Mouse (Mus musculus) neural tube, embryonic 11.5 days (tissue): ENCODE measurements around the gene Tns1. TPM values are rescaled to one million over a fixed set of nuclear protein-coding genes. Genes with fewer than 3 reads are reported as not detected.

Experiments
- ATAC-seq: fragments of 200-750 bp; cut with Nextera tagmentation; 2 replicates; pipeline ENCODE4 v1.8.0; 2017; ENCODE audit warnings: moderate number of reproducible peaks, mild to moderate bottlenecking, moderate TSS enrichment, moderate library complexity; ENCODE audit not compliant: insufficient read depth, low FRiP score, low TSS enrichment
- DNase-seq: peaks from one replicate; pipeline ENCODE4 v3.0.0-alpha.2; 2015; ENCODE audit warnings: low spot score
- H3K27ac ChIP-seq: fragments of 300-500 bp; sonication (generic); 2 replicates; pipeline ENCODE4 v1.5.1; 2014; ENCODE audit warnings: low read depth, mild to moderate bottlenecking, low read length
- H3K27me3 ChIP-seq: fragments of 300-500 bp; sonication (generic); 2 replicates; pipeline ENCODE4 v1.6.1; 2014; ENCODE audit warnings: mild to moderate bottlenecking, low read length, mixed read lengths; ENCODE audit not compliant: control insufficient read depth, insufficient read depth
- H3K36me3 ChIP-seq: fragments of 300-500 bp; sonication (generic); 2 replicates; pipeline ENCODE4 v1.6.1; 2014; ENCODE audit warnings: mild to moderate bottlenecking, low read length, moderate library complexity, mixed read lengths; ENCODE audit not compliant: control insufficient read depth, insufficient read depth
- H3K4me1 ChIP-seq: fragments of 300-500 bp; sonication (generic); 2 replicates; pipeline ENCODE4 v1.6.1; 2014; ENCODE audit warnings: low read length, mixed read lengths; ENCODE audit not compliant: control insufficient read depth, insufficient read depth
- H3K4me2 ChIP-seq: fragments of 300-500 bp; sonication (generic); 2 replicates; pipeline ENCODE4 v1.6.1; 2014; ENCODE audit warnings: low read depth, mild to moderate bottlenecking, moderate library complexity
- H3K4me3 ChIP-seq: fragments of 300-500 bp; sonication (generic); 2 replicates; pipeline ENCODE4 v1.5.1; 2014; ENCODE audit warnings: low read depth, low read length
- H3K9ac ChIP-seq: fragments of 300-500 bp; sonication (generic); 2 replicates; pipeline ENCODE4 v1.6.1; 2014; ENCODE audit warnings: mild to moderate bottlenecking, low read length
- H3K9me3 ChIP-seq: fragments of 300-500 bp; sonication (generic); 2 replicates; pipeline ENCODE4 v1.6.1; 2016; ENCODE audit warnings: low read length; ENCODE audit not compliant: control insufficient read depth
- WGBS: fragments of 180-500 bp; shearing (Covaris S2); extraction: QIAGEN DNeasy Blood & Tissue Kit; methylation state at CpG from one replicate; pipeline ENCODE4 v1.1.7; 2014; 5-methylcytosine and 5-hydroxymethylcytosine counted together
- polyA plus RNA-seq: library from polyadenylated mRNA; unstranded; fragments of >200 nt; fragmentation: Nextera tagmentation; extraction: Ambion mirVana; gene quantifications from 2 replicates; pipeline ENCODE4 v1.2.1, GENCODE M21; 2014

Tns1 gene
- polyA plus RNA-seq, 1 experiment from 2014 or later = 17.9 TPM

DNA sequence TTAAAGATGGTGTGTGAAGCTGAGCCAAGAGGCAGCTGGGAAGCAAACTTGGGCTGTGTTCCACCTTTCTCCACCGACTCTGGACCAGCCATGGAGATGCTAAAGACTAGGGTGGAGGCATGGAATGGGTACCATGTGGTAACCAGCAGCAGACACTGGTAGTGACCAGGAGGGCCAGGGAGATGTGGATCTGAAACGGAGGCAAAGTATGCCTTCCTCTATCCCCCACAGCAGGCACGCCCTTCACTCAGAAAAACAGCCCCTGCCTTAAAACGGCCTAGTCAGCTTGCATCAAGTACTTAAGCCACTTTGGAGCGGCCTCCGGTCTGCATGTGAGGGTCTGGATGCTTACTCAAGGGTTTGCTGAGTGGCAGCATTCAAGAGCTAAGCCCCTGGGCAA is 164.9 kb downstream of the Tns1 start:
- Histone ChIP-seq H3K27ac (no peak overlapping the region), H3K4me3 (no peak overlapping the region), H3K9me3 (no peaks in the 10 kb centered on the region), H3K27me3 (no peaks in the 10 kb centered on the region), H3K4me1 (peaks cover 12% of the 10 kb centered on the region), H3K36me3 (no peaks in the 10 kb centered on the region), H3K4me2 (no peak overlapping the region), H3K9ac (no peak overlapping the region)
- ATAC-seq (no peak), DNase-seq (no peak)
- 92% methylated on average over 6 of the region's 6 CpGs for WGBS

DNA sequence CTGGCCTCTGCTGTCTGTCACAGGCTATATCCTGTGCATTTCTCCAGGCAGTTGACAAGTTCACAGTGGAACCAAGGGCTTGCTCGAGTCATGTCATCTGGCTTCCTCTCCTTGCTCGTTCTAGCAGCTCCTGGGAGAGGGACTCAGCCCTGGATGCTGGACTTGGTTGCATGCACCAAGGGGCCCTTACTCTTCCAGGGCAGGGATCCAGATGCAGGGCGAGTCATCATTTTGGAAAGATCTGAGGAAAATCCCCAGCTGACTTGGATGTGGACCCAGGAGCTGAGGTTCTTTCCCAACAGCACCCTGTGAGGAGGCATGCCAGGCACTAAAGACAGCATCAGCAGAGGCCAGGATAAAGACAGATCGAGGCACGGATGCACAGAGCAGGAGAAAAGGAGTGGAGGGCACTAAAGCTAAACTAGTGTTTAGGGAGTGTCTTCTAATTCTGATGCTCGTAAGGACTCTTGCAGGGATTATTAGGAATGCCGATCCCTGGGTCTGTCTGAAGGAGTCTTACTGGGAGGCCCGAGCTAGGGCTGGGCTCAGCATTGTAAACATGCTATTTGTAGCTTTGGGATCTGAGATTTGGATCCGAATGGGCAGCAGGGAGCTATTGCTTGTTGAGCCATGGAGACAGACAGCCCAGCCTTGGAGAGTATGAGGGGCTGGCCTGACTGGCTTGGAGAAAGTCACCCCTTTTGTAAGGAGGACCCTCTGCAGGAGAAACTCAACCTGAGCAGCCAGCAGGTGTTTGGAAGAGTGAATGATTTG is 165.9 kb downstream of the Tns1 start:
- ATAC-seq = no peak
- DNase-seq = no peak
- no peak overlapping the region for H3K9ac ChIP-seq
- no peaks in the 10 kb centered on the region for H3K27me3 ChIP-seq
- H3K9me3 ChIP-seq = no peaks in the 10 kb centered on the region
- no peak overlapping the region for H3K4me2 ChIP-seq
- H3K4me1 ChIP-seq = peaks cover 12% of the 10 kb centered on the region
- no peak overlapping the region for H3K27ac ChIP-seq
- 47% methylated on average over 9 of the region's 9 CpGs for WGBS
- H3K4me3 ChIP-seq = no peak overlapping the region
- no peaks in the 10 kb centered on the region for H3K36me3 ChIP-seq

DNA sequence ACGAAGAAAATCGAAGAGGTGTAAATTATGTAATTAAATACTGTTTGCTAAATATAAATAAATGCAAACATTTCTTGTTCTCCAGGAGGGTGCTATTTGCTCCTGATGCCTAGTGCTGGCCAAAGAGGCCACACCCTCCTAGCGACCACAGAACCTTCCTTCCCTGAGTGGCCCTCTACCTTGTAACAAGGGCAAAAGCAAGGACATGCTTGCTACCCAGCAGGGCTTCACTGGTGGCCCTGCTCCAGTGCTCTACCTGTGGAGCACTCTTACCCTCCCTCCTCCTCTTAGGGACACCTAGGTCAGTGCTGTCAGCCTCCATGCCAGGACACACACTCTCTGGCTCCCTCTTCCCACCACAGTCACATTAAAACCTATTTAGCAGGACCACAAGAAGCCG is 166.8 kb downstream of the Tns1 start:
- no peak overlapping the region for H3K4me3 ChIP-seq
- H3K4me2 ChIP-seq = no peak overlapping the region
- no peak overlapping the region for H3K9ac ChIP-seq
- H3K27me3 ChIP-seq = no peaks in the 10 kb centered on the region
- no peak for ATAC-seq
- H3K27ac ChIP-seq = no peak overlapping the region
- 82% methylated on average over 4 of the region's 4 CpGs for WGBS
- H3K36me3 ChIP-seq = no peaks in the 10 kb centered on the region
- no peak for DNase-seq
- H3K4me1 ChIP-seq = peaks cover 5% of the 10 kb centered on the region; the same call in 1 of the 2 replicates
- H3K9me3 ChIP-seq = no peaks in the 10 kb centered on the region

DNA sequence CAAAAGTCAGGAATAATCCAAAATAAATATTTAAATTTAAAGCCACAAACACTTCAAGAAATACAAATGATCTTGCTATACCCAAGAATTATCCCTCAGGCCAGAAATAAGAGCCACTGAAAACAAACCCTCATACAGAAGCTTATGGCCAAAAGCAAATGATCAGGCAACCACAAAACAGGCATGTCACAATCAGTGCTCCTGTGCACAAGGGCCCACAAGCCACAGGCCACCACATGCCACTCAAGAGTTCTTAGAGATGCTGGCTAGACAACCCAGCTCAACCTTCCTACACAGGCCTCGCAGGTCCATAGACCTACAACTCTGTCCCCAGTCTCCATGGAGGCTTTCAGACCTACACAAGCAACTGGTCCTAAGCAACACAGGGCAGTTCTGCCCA is 167.9 kb downstream of the Tns1 start:
- no peaks in the 10 kb centered on the region for H3K9me3 ChIP-seq
- 86% methylated on average over 1 of the region's 1 CpGs for WGBS
- no peak for DNase-seq
- H3K4me2 ChIP-seq = no peak overlapping the region
- no peaks in the 10 kb centered on the region for H3K27me3 ChIP-seq
- ATAC-seq = no peak
- H3K36me3 ChIP-seq = no peaks in the 10 kb centered on the region
- no peak overlapping the region for H3K4me3 ChIP-seq
- H3K4me1 ChIP-seq = 0 out of 2 replicates have a peak, but pooled peaks cover 3% of the 10 kb centered on the region
- no peak overlapping the region for H3K27ac ChIP-seq
- no peak overlapping the region for H3K9ac ChIP-seq

DNA sequence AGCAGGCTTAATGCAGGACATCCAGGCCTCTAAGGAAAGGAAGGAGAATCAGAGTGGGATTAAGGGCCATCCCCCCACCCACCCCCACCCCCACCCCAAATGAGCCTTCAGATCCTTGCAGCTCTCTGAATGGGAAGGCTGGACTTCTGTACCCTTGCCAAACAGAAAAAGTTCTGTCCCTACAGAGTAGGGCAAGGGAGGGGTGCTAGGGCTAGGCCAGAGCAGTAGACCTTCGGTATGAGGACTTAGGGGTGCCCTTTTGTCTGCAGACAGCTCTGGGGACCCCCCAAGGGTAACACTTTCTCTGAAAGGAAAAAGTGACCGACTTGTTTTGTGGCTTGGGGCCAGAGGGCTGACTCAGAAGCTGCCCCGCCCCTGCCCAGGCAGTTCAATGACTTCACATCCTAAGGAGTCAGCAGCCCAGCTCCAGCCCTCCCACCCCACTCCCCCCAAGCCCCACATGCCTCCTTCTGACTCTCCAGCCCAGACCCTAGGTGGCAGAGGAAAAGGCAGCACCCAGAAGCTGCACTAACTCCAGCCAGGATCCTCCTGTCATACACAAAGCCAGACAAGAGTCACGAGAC is 168.9 kb downstream of the Tns1 start:
- ATAC-seq = no peak
- no peak overlapping the region for H3K27ac ChIP-seq
- no peaks in the 10 kb centered on the region for H3K36me3 ChIP-seq

DNA sequence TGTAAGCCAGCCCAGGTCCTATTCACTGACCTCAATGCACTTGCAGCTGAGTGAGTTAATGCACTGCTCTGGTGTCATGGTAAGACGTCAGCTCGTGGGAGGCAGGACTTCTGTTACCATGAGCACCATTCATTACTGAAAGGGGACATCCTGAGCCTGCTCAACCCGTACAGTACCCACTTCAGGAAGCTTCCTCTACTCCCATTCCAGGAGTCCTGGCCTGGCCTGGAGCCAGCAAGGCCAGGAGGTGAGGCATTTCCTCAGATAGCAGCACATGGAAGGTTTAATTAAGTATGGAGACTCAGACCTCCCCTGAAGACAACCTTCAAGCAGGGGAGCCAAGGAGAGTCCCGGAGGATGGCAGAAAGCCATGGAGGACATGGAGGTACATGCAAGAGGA is 169.6 kb downstream of the Tns1 start:
- Histone ChIP-seq H3K27ac (no peak overlapping the region), H3K4me1 (0 out of 2 replicates have a peak, but pooled peaks cover 3% of the 10 kb centered on the region), H3K9me3 (no peaks in the 10 kb centered on the region), H3K9ac (no peak overlapping the region), H3K27me3 (no peaks in the 10 kb centered on the region), H3K4me2 (no peak overlapping the region), H3K36me3 (no peaks in the 10 kb centered on the region), H3K4me3 (no peak overlapping the region)
- no peak for ATAC-seq
- 70% methylated on average over 4 of the region's 4 CpGs for WGBS
- DNase-seq = no peak

More for the DNA sequence above, 168.9 kb downstream of the Tns1 start:
- 18% methylated on average over 4 of the region's 4 CpGs for WGBS
- Histone ChIP-seq H3K4me2 (no peak overlapping the region), H3K4me3 (no peak overlapping the region), H3K27me3 (no peaks in the 10 kb centered on the region), H3K4me1 (0 out of 2 replicates have a peak, but pooled peaks cover 3% of the 10 kb centered on the region), H3K9ac (no peak overlapping the region), H3K9me3 (no peaks in the 10 kb centered on the region)
- DNase-seq = no peak

DNA sequence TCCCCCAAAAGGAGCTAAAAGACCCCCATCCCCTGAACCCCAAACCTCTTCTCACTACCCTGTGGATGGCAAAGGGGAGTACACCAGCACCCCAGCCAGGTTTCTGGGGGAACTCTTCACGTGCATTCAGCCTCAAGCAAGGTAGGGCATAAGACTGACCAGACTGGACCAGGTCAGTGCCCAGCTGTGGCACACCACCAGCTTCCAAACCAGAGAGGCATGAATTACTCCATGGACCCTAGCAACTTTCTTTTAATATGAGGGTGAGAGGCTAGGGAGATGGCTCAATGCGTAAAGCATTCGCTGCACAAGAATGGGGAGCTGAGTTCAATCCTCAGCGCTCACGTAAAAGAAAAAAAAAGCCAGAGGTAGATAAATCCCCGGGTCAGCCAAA is 170.2 kb downstream of the Tns1 start:
- no peak for DNase-seq
- 91% methylated on average over 6 of the region's 6 CpGs for WGBS
- H3K4me2 ChIP-seq = no peak overlapping the region

DNA sequence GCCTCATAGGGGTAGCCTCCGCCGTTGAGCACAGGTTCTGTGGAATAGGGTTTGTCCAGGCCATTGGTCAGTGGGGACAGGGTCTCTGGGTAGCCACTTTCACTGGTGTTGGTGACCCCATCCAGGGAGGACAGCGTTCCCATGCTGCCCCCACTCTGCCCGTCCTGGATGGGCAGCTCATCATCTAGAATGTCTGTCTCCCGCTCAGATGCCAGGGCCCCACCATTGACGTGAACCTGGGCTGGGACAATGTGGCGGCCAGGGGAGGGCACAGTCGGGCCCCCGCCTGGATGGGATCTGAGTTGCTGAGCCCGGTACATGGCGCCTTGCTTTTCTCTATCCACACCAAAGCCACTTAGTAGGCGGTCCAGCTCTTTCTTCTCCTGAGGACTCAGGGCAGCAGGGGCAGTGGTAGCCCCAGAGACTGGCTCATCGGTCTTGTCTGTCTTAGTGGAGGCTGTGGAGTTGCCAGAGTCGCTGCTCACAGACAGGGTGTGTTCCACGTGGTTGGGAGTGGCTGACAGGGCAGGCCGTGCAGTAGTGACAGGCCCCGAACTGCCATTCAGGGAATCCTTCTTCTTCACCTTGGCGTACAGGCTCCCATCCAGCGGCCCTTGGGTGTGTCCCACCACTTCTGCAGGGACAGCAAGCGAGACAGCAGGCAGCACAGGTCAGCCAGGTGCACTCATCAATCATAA is 170.8 kb downstream of the Tns1 start:
- Histone ChIP-seq H3K36me3 (no peaks in the 10 kb centered on the region), H3K4me2 (no peak overlapping the region), H3K4me1 (0 out of 2 replicates have a peak, but pooled peaks cover 3% of the 10 kb centered on the region), H3K9me3 (no peaks in the 10 kb centered on the region), H3K4me3 (no peak overlapping the region), H3K27ac (no peak overlapping the region), H3K27me3 (no peaks in the 10 kb centered on the region), H3K9ac (no peak overlapping the region)
- no peak for DNase-seq
- 90% methylated on average over 20 of the region's 20 CpGs for WGBS
- no peak for ATAC-seq

More for the DNA sequence above, 170.2 kb downstream of the Tns1 start:
- no peaks in the 10 kb centered on the region for H3K36me3 ChIP-seq
- H3K9me3 ChIP-seq = no peaks in the 10 kb centered on the region
- H3K4me3 ChIP-seq = no peak overlapping the region
- H3K9ac ChIP-seq = no peak overlapping the region
- H3K27ac ChIP-seq = no peak overlapping the region
- ATAC-seq = no peak
- H3K27me3 ChIP-seq = no peaks in the 10 kb centered on the region
- 0 out of 2 replicates have a peak, but pooled peaks cover 3% of the 10 kb centered on the region for H3K4me1 ChIP-seq
